Comparison of ENCODE assay signal across 24 mouse cellular contexts in genomic region chr2:9525910-9526309, GRCm38 (mm10).
"Had no signal": no experiment of that assay in that cellular context is flagged by ENCODE, and none has a peak within 500 bp of the region (broad histone marks: within the 10 kb centered on the region; RNA-seq: fewer than 3 reads in every experiment).

No protein-coding gene starts in this region.

- H3K27ac ChIP-seq: layer of hippocampus, adult 2 months; left cerebral cortex, adult 2 months; limb, embryonic 12.5 days; limb, embryonic 15.5 days; liver, embryonic 14.5 days; macrophage; midbrain, embryonic 12.5 days; midbrain, embryonic 15.5 days; neural tube, embryonic 12.5 days; neural tube, embryonic 15.5 days; stomach, embryonic 15.5 days had no signal

- H3K9me3 ChIP-seq: limb, embryonic 12.5 days; limb, embryonic 15.5 days; midbrain, embryonic 12.5 days; midbrain, embryonic 15.5 days; neural tube, embryonic 12.5 days; neural tube, embryonic 15.5 days; stomach, embryonic 15.5 days had no signal

- H3K4me1 ChIP-seq: limb, embryonic 12.5 days; limb, embryonic 15.5 days; midbrain, embryonic 12.5 days; midbrain, embryonic 15.5 days; neural tube, embryonic 12.5 days; stomach, embryonic 15.5 days had no signal

- H3K4me2 ChIP-seq: limb, embryonic 12.5 days; limb, embryonic 15.5 days; liver, embryonic 11.5 days; lung, embryonic 14.5 days; midbrain, embryonic 12.5 days; midbrain, embryonic 15.5 days; neural tube, embryonic 12.5 days; neural tube, embryonic 15.5 days; stomach, embryonic 15.5 days had no signal

- ATAC-seq: liver, postnatal 0 days; lung, postnatal 0 days; midbrain, embryonic 15.5 days had no signal

- H3K36me3 ChIP-seq: limb, embryonic 12.5 days; limb, embryonic 15.5 days; midbrain, embryonic 12.5 days; midbrain, embryonic 15.5 days; neural tube, embryonic 12.5 days; neural tube, embryonic 15.5 days; stomach, embryonic 15.5 days had no signal

- H3K27me3 ChIP-seq: limb, embryonic 12.5 days; limb, embryonic 15.5 days; midbrain, embryonic 12.5 days; midbrain, embryonic 15.5 days; neural tube, embryonic 12.5 days; neural tube, embryonic 15.5 days; stomach, embryonic 15.5 days had no signal

- H3K4me3 ChIP-seq: layer of hippocampus, adult 2 months; left cerebral cortex, adult 2 months; limb, embryonic 12.5 days; limb, embryonic 15.5 days; midbrain, embryonic 12.5 days; midbrain, embryonic 15.5 days; neural tube, embryonic 12.5 days; neural tube, embryonic 15.5 days; stomach, embryonic 15.5 days had no signal

- DNase-seq: kidney, adult 18-20 months; kidney, adult 9 months; kidney, postnatal 14 days; layer of hippocampus, adult 9-11 months; left cerebral cortex, postnatal 4 days; liver, postnatal 0 days; lung, embryonic 14.5 days; right cerebral cortex, adult 18-20 months; spleen, adult 18-20 months; thymus, adult 18-20 months; thymus, postnatal 36 days had no signal

- H3K9ac ChIP-seq: limb, embryonic 12.5 days; limb, embryonic 15.5 days; liver, embryonic 14.5 days; liver, postnatal 0 days; lung, embryonic 14.5 days; midbrain, embryonic 12.5 days; midbrain, embryonic 15.5 days; neural tube, embryonic 12.5 days; neural tube, embryonic 15.5 days; stomach, embryonic 15.5 days had no signal
